Mouse (Mus musculus) neural tube, embryonic 15.5 days (tissue): ENCODE measurements at regions not wholly inside any gene's neighbourhood (a gene's known extent, or its start where the extent isn't known, plus 50 kb on each side); places are given as distances from the start of the nearest gene placed in this dataset.

Experiments used
- ATAC-seq: fragments of 200-750 bp; cut with Nextera tagmentation; 2 replicates; pipeline ENCODE4 v1.8.0; 2017; ENCODE audit warnings: mild to moderate bottlenecking, moderate TSS enrichment, moderate library complexity; ENCODE audit not compliant: low FRiP score
- H3K27ac ChIP-seq: fragments of 300-500 bp; sonication (generic); replicated peaks from 2 replicates; pipeline ENCODE4 v1.5.1; 2015; ENCODE audit warnings: mild to moderate bottlenecking, inconsistent platforms
- H3K27me3 ChIP-seq: fragments of 300-500 bp; sonication (generic); replicated peaks from 2 replicates; pipeline ENCODE4 v1.6.1; 2015; ENCODE audit warnings: inconsistent platforms
- H3K36me3 ChIP-seq: fragments of 300-500 bp; sonication (generic); 2 replicates; pipeline ENCODE4 v1.6.1; 2015; ENCODE audit warnings: inconsistent platforms
- H3K4me1 ChIP-seq: fragments of 300-500 bp; sonication (generic); 2 replicates; pipeline ENCODE4 v1.6.1; 2015; ENCODE audit warnings: inconsistent platforms
- H3K4me2 ChIP-seq: fragments of 300-500 bp; sonication (generic); 2 replicates; pipeline ENCODE4 v1.6.1; 2015; ENCODE audit warnings: inconsistent platforms, mild to moderate bottlenecking, moderate library complexity
- H3K4me3 ChIP-seq: fragments of 300-500 bp; sonication (generic); replicated peaks from 2 replicates; pipeline ENCODE4 v1.5.1; 2015; ENCODE audit warnings: mild to moderate bottlenecking, inconsistent platforms
- H3K9ac ChIP-seq: fragments of 300-500 bp; sonication (generic); replicated peaks from 2 replicates; pipeline ENCODE4 v1.6.1; 2015; ENCODE audit warnings: mild to moderate bottlenecking, inconsistent platforms
- H3K9me3 ChIP-seq: fragments of 300-500 bp; sonication (generic); replicated peaks from 2 replicates; pipeline ENCODE4 v1.6.1; 2016; ENCODE audit warnings: inconsistent platforms
- WGBS: fragments of 180-500 bp; shearing (Covaris S2); methylation state at CpG from one replicate; pipeline ENCODE4 v1.1.7; 2015; ENCODE audit warnings: mixed read lengths; 5-methylcytosine and 5-hydroxymethylcytosine counted together

GRCm38 (mm10) chr3:101749841-101750240 is 98.9 kb downstream of the Mab21l3 start:
- H3K4me3 ChIP-seq, result no peak overlapping the region
- H3K9me3 ChIP-seq, result no peaks in the 10 kb centered on the region
- no peaks in the 10 kb centered on the region for H3K4me1 ChIP-seq
- 61% methylated on average over 3 of the region's 3 CpGs for WGBS
- H3K9ac ChIP-seq, result no peak overlapping the region
- no peak overlapping the region for H3K4me2 ChIP-seq
- no peaks in the 10 kb centered on the region for H3K27me3 ChIP-seq
- no peak for ATAC-seq
- no peak overlapping the region for H3K27ac ChIP-seq
- no peaks in the 10 kb centered on the region for H3K36me3 ChIP-seq

DNA sequence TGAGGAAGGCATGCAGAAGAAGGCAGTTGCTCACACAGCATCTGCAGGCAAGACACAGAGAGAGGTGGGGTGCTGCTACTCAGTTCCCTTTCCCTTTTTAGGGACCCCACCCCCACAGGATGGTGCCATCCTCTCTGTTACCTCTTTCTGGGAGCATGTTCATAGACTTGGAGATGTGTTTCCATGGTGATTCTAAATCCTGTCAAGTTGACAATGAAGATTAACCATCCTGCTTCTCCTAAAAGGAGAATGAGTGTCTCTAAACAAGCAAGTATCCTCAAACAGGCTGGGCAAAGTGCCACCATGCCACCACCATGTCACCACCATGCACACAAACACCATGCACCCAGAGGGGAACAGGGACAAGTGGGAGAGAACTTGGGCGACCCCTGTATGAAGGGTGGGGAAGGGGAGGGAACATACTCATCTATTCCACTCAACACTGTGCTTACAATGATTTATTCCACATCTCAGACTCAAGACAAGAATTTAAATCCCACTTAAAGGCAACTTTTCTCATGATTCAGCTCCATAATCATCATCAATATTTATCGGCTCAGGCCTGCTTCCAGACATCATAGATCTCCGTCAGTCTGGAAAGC is 99.6 kb downstream of the Mab21l3 start:
- no peak overlapping the region for H3K4me3 ChIP-seq
- no peaks in the 10 kb centered on the region for H3K4me1 ChIP-seq
- H3K27me3 ChIP-seq, result no peaks in the 10 kb centered on the region
- H3K9ac ChIP-seq, result no peak overlapping the region
- no peaks in the 10 kb centered on the region for H3K36me3 ChIP-seq
- no peak overlapping the region for H3K27ac ChIP-seq
- H3K4me2 ChIP-seq, result no peak overlapping the region
- no peaks in the 10 kb centered on the region for H3K9me3 ChIP-seq
- WGBS, result 69% methylated on average over 3 of the region's 3 CpGs
- no peak for ATAC-seq

- Histone ChIP-seq H3K27ac (no peak overlapping the region), H3K9ac (no peak overlapping the region), H3K9me3 (no peaks in the 10 kb centered on the region), H3K36me3 (no peaks in the 10 kb centered on the region), H3K4me3 (no peak overlapping the region), H3K4me1 (no peaks in the 10 kb centered on the region), H3K4me2 (no peak overlapping the region), H3K27me3 (no peaks in the 10 kb centered on the region)
- no peak for ATAC-seq
- WGBS, result 59% methylated on average over 4 of the region's 4 CpGs
Measured at GRCm38 (mm10) chr3:101748186-101748585, 100.6 kb downstream of the Mab21l3 start.

- Histone ChIP-seq H3K4me2 (no peak overlapping the region), H3K27me3 (no peaks in the 10 kb centered on the region), H3K9me3 (no peaks in the 10 kb centered on the region), H3K4me3 (no peak overlapping the region), H3K4me1 (no peaks in the 10 kb centered on the region), H3K36me3 (no peaks in the 10 kb centered on the region), H3K27ac (no peak overlapping the region), H3K9ac (no peak overlapping the region)
- WGBS, result 90% methylated on average over 4 of the region's 4 CpGs
- ATAC-seq, result no peak
Measured at GRCm38 (mm10) chr3:101740906-101741305, 107.9 kb downstream of the Mab21l3 start.

DNA sequence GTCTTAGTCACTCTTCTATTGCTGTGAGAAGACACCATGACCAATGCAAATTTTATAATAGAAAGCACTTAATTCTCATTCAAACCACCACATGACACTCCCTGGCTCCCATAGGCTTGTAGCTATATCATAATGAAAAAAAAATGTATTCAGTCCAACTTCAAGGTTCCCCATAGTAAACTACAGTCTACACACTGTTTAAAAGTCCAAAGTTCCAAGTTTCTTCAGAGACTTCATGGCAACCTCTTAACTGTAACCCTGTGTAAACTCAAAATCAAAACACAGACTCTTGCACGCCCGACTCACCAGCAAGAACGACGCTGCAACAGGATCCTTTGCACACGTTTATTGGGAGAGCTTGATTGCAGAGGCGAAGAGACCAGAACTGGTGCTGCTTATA is 111.6 kb downstream of the Mab21l3 start:
- no peak overlapping the region for H3K9ac ChIP-seq
- no peaks in the 10 kb centered on the region for H3K4me1 ChIP-seq
- H3K4me2 ChIP-seq, result no peak overlapping the region
- no peaks in the 10 kb centered on the region for H3K27me3 ChIP-seq
- no peak overlapping the region for H3K27ac ChIP-seq
- WGBS, result 92% methylated on average over 6 of the region's 6 CpGs
- no peak overlapping the region for H3K4me3 ChIP-seq
- no peak for ATAC-seq
- H3K36me3 ChIP-seq, result no peaks in the 10 kb centered on the region
- H3K9me3 ChIP-seq, result peaks cover 3% of the 10 kb centered on the region; the same call in 1 of the 2 replicates

DNA sequence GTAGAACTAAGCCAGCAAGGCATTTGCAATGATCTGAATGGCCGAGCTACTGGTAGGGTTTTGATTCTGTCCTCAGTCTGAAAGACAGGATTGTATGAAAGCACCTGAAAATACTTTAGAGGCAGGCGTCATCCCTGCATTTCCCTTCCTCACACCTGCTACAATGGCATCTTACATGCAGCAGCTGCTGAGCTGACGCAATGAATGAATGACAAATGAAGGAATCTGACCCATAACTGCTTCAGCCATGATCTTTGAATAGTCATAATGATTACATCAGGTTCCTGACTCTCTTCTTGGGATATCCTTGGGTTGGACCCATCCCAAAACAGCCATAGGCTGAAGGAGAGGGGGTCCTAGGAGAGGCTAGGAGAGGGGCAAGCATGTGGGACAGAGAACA is 119.7 kb downstream of the Mab21l3 start:
- 89% methylated on average over 3 of the region's 3 CpGs for WGBS
- Histone ChIP-seq H3K9me3 (peaks cover 3% of the 10 kb centered on the region; the same call in 1 of the 2 replicates), H3K4me2 (no peak overlapping the region), H3K4me1 (no peaks in the 10 kb centered on the region), H3K36me3 (no peaks in the 10 kb centered on the region), H3K27me3 (no peaks in the 10 kb centered on the region), H3K27ac (no peak overlapping the region), H3K4me3 (no peak overlapping the region), H3K9ac (no peak overlapping the region)
- no peak for ATAC-seq

- no peak for ATAC-seq
- Histone ChIP-seq H3K36me3 (no peaks in the 10 kb centered on the region), H3K4me1 (no peaks in the 10 kb centered on the region), H3K4me3 (no peak overlapping the region), H3K9ac (no peak overlapping the region), H3K4me2 (no peak overlapping the region), H3K27me3 (no peaks in the 10 kb centered on the region), H3K9me3 (no peaks in the 10 kb centered on the region), H3K27ac (no peak overlapping the region)
- 54% methylated on average over 6 of the region's 6 CpGs for WGBS
Measured at GRCm38 (mm10) chr3:101722926-101723325, 118.4 kb upstream of the Atp1a1 start.

- Histone ChIP-seq H3K27ac (no peak overlapping the region), H3K27me3 (no peaks in the 10 kb centered on the region), H3K4me3 (no peak overlapping the region), H3K4me1 (no peaks in the 10 kb centered on the region), H3K9me3 (no peaks in the 10 kb centered on the region), H3K9ac (no peak overlapping the region), H3K4me2 (no peak overlapping the region), H3K36me3 (no peaks in the 10 kb centered on the region)
- WGBS, result 92% methylated on average over 4 of the region's 4 CpGs
- no peak for ATAC-seq
Measured at GRCm38 (mm10) chr3:101722001-101722400, 117.5 kb upstream of the Atp1a1 start.

- no peak overlapping the region for H3K27ac ChIP-seq
- H3K9ac ChIP-seq, result no peak overlapping the region
- ATAC-seq, result no peak
- H3K27me3 ChIP-seq, result no peaks in the 10 kb centered on the region
- peaks cover 31% of the 10 kb centered on the region for H3K4me1 ChIP-seq
- no peaks in the 10 kb centered on the region for H3K9me3 ChIP-seq
- no peak overlapping the region for H3K4me3 ChIP-seq
- H3K36me3 ChIP-seq, result no peaks in the 10 kb centered on the region
- H3K4me2 ChIP-seq, result no peak overlapping the region
Measured at GRCm38 (mm10) chr3:101715416-101715815, 110.9 kb upstream of the Atp1a1 start.

- Histone ChIP-seq H3K27ac (no peak overlapping the region), H3K27me3 (no peaks in the 10 kb centered on the region), H3K4me2 (no peak overlapping the region), H3K9me3 (no peaks in the 10 kb centered on the region), H3K4me1 (peaks cover 31% of the 10 kb centered on the region), H3K4me3 (no peak overlapping the region), H3K36me3 (no peaks in the 10 kb centered on the region), H3K9ac (no peak overlapping the region)
- WGBS, result 83% methylated on average over 5 of the region's 5 CpGs
- no peak for ATAC-seq
Measured at GRCm38 (mm10) chr3:101714810-101715209, 110.3 kb upstream of the Atp1a1 start.

GRCm38 (mm10) chr3:101713669-101714068 is 109.2 kb upstream of the Atp1a1 start:
- H3K4me2 ChIP-seq, result peak overlapping the region; percentile 38; the same call in 1 of the 2 replicates
- 62% methylated on average over 11 of the region's 11 CpGs for WGBS
- no peak for ATAC-seq

GRCm38 (mm10) chr3:101713138-101713638 is 108.7 kb upstream of the Atp1a1 start:
- no peaks in the 10 kb centered on the region for H3K9me3 ChIP-seq
- no peaks in the 10 kb centered on the region for H3K27me3 ChIP-seq
- H3K4me3 ChIP-seq, result no peak overlapping the region
- WGBS, result 21% methylated on average over 11 of the region's 11 CpGs
- no peaks in the 10 kb centered on the region for H3K36me3 ChIP-seq
- peak overlapping the region; percentile 38 for H3K4me2 ChIP-seq
- H3K27ac ChIP-seq, result peak overlapping the region; percentile 58
- H3K9ac ChIP-seq, result no peak overlapping the region
- ATAC-seq, result no peak
- peaks cover 34% of the 10 kb centered on the region for H3K4me1 ChIP-seq

More at GRCm38 (mm10) chr3:101713669-101714068, 109.2 kb upstream of the Atp1a1 start:
- Histone ChIP-seq H3K27me3 (no peaks in the 10 kb centered on the region), H3K36me3 (no peaks in the 10 kb centered on the region), H3K27ac (peak overlapping the region; percentile 58; the same call in 1 of the 2 replicates), H3K4me1 (peaks cover 34% of the 10 kb centered on the region), H3K9ac (no peak overlapping the region), H3K4me3 (no peak overlapping the region), H3K9me3 (no peaks in the 10 kb centered on the region)
